Mouse (Mus musculus) G1E (cell line): Measurements from ENCODE around the gene Stx7. TPM values are rescaled to one million over a fixed set of nuclear protein-coding genes. Genes with fewer than 3 reads are reported as not detected.

Experiments
- ATAC-seq: 2 replicates; pipeline ENCODE4 v1.8.0; 2016; ENCODE audit warnings: mild to moderate bottlenecking; ENCODE audit not compliant: insufficient number of reproducible peaks, poor library complexity, low FRiP score, severe bottlenecking; ENCODE audit errors: extremely low read depth
- DNase-seq: peaks from one replicate; pipeline ENCODE4 v3.0.0; 2012; ENCODE audit warnings: low spot score
- H3K27me3 ChIP-seq: 2 replicates; pipeline ENCODE4 v1.6.1; 2012; ENCODE audit warnings: mild to moderate bottlenecking, low read length, inconsistent platforms; ENCODE audit not compliant: insufficient read depth
- H3K36me3 ChIP-seq: replicated peaks from 2 replicates; pipeline ENCODE3; 2012; ENCODE audit warnings: mild to moderate bottlenecking, inconsistent platforms
- H3K4me1 ChIP-seq: 2 replicates; pipeline ENCODE4 v1.6.1; 2012; ENCODE audit warnings: low read depth, low read length, inconsistent platforms, mixed read lengths; ENCODE audit not compliant: insufficient read depth
- H3K4me3 ChIP-seq: 2 replicates; pipeline ENCODE4 v1.5.1; 2012; ENCODE audit warnings: low read depth, mild to moderate bottlenecking, inconsistent platforms, low read length, moderate library complexity, mixed read lengths
- H3K9me3 ChIP-seq: replicated peaks from 2 replicates; pipeline ENCODE4 v1.6.1; 2012; ENCODE audit warnings: inconsistent platforms
- CTCF ChIP-seq: IDR thresholded peaks from 2 replicates; pipeline ENCODE4 v1.5.1; 2012; ENCODE audit warnings: low read depth, low read length, inconsistent platforms, mixed read lengths
- GATA1 ChIP-seq: IDR thresholded peaks from 2 replicates; pipeline ENCODE4 v1.6.1; 2012; ENCODE audit warnings: borderline replicate concordance, low read length, inconsistent platforms, mixed read lengths
- GATA2 ChIP-seq: IDR thresholded peaks from 2 replicates; pipeline ENCODE4 v1.6.1; 2012; ENCODE audit warnings: low read depth, low read length, inconsistent platforms, borderline replicate concordance
- POLR2AphosphoS5 ChIP-seq: IDR thresholded peaks from 2 replicates; pipeline ENCODE4 v1.6.1; 2012; ENCODE audit warnings: low read depth, low read length, inconsistent platforms; ENCODE audit not compliant: insufficient replicate concordance
- TAL1 ChIP-seq: conservative IDR thresholded peaks from 2 replicates; pipeline ENCODE4 v1.6.1; 2012; ENCODE audit warnings: low read depth, low read length, inconsistent platforms, mixed read lengths
- polyA plus RNA-seq: library from polyadenylated mRNA; stranded (reverse); fragments of >175 nt; gene quantifications from 2 replicates; pipeline ENCODE4 v1.2.3, GENCODE M21; 2012
- total RNA-seq, 2 experiments: library from RNA; stranded (forward) in 1 of 2; stranded (reverse) in 1 of 2; fragments of 200-1000 nt in 1 of 2; fragments of >200 nt in 1 of 2; fragmentation: Nextera tagmentation in 1 of 2; gene quantifications; 2 replicates each; pipeline ENCODE4 v1.2.3; 2014 to 2017

The Stx7 gene
- total and polyA plus RNA-seq, 3 experiments, result 39.2 to 61.8 (median 40.7) TPM

DNA sequence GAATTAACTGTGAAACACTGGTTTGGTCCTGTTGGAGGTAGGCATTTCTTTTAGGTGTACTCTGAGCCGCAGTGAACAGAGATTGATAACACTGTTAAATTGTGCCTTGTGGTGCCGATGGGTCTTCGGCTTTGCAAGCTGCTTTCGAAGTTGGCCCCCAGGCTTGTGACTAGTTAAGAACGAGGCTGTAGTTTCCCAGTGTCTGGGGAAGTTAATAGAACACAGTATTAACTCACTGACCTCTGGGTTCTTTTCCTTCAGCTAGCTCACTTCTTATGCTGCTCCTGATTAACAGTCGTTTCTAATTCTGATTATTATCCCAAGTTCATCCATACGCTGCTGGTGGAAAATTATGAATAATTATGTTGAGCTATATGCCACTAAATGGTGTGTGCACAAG is 984 bp downstream of the Stx7 start:
- no peaks in the 10 kb centered on the region for H3K27me3 ChIP-seq
- H3K36me3 ChIP-seq, result peaks cover 23% of the 10 kb centered on the region
- H3K4me1 ChIP-seq, result peaks cover 21% of the 10 kb centered on the region
- ATAC-seq (no peak), DNase-seq (no peak)
- no peak overlapping the region for H3K4me3 ChIP-seq
- no peaks in the 10 kb centered on the region for H3K9me3 ChIP-seq
- TF ChIP-seq CTCF, result no peak

DNA sequence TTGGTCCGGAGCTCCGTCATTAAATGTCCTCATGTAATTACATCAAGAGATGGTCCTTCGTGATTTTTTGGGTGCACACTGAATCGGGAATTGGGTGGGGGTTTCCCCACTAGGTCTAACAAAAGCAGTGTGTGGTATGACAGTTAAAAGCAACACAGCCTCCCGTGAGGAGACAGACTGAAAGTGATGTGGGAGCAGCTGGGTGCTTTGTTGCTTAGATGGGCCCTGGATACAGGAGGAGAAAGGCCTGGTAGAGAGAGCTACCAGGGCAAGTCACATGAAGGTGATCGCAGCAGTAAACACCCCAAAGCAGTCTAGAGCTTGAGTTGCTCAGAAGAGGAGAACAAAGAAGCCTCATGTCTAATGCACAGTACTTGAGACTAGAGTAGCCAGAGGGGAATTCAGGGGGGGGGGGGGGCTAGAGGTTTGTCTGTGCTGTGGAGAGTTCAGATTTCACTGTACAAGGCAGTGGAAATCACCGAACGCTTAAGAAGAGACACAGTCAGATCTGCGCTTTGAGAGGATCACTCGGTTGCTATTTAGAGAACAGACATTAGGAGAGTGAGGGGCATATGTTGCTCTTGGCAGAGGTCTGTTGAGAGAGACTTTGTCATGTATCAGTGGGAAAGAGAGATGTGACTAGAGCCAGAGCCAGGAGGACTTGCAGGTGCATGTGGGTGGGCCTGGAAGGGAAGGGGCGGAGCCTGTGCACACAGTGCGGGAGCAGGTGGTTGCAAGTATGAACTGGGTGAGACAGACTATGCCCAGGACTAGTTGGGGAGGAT is 9.6 kb downstream of the Stx7 start:
- TF ChIP-seq POLR2AphosphoS5, result no peak
- TF ChIP-seq GATA1, result no peak
- no peak for TF ChIP-seq CTCF
- no peak for TF ChIP-seq TAL1
- no peak for TF ChIP-seq GATA2
- DNase-seq (no peak), ATAC-seq (no peak)
- Histone ChIP-seq H3K4me3 (no peak overlapping the region), H3K27me3 (no peaks in the 10 kb centered on the region), H3K4me1 (peaks cover 9% of the 10 kb centered on the region), H3K36me3 (peaks cover 58% of the 10 kb centered on the region), H3K9me3 (no peaks in the 10 kb centered on the region)

DNA sequence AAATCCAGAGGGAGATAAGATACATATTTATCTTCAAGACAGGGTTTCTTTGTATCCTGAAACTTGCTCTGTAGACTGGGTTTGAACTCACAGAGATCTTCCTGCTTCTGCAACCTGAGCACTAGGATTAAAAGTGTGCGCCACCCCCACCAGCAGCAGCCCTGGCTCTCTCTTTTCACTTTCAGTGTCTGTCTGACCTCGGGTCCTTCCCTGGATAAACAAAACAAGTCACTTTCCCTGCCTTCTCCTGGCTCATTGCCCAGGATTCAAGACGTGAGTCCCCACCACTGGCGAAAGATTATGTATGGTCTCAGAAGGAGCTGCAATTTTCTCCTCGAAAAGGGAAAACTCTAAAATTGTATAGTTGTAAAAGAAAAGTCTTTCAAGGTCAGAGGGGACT is 10.5 kb downstream of the Stx7 start:
- H3K27me3 ChIP-seq, result no peaks in the 10 kb centered on the region
- H3K36me3 ChIP-seq, result peaks cover 55% of the 10 kb centered on the region
- ATAC-seq (no peak), DNase-seq (no peak)
- H3K9me3 ChIP-seq, result no peaks in the 10 kb centered on the region
- no peak overlapping the region for H3K4me3 ChIP-seq
- peaks cover 6% of the 10 kb centered on the region for H3K4me1 ChIP-seq
- TF ChIP-seq CTCF, result no peak
- no peak for TF ChIP-seq GATA2
- TF ChIP-seq POLR2AphosphoS5, result no peak
- no peak for TF ChIP-seq TAL1
- no peak for TF ChIP-seq GATA1

DNA sequence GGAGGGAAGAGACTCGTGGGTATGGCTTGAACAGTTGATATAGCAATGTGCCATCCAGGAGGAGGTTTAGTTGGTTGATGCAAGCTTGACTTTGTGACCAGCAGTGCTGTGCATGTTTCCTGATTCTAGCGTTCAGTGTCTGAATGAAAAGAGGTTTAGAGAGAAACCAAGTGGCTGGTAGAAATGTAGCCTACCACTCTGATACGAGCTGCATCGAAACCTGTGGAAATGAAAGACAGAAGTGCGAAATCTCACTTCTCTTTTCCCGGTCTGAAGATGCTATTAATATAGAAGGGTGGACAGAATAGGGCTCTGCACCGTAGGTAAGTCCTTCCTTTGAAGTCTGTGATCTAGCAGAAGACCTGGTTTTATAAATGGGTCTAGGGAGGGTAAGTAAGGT is 11.2 kb downstream of the Stx7 start:
- Histone ChIP-seq H3K4me3 (no peak overlapping the region), H3K4me1 (peaks cover 8% of the 10 kb centered on the region), H3K9me3 (no peaks in the 10 kb centered on the region), H3K27me3 (no peaks in the 10 kb centered on the region), H3K36me3 (peaks cover 55% of the 10 kb centered on the region)
- DNase-seq (no peak), ATAC-seq (no peak)
- TF ChIP-seq TAL1, result no peak
- no peak for TF ChIP-seq CTCF
- no peak for TF ChIP-seq POLR2AphosphoS5
- no peak for TF ChIP-seq GATA1
- no peak for TF ChIP-seq GATA2

DNA sequence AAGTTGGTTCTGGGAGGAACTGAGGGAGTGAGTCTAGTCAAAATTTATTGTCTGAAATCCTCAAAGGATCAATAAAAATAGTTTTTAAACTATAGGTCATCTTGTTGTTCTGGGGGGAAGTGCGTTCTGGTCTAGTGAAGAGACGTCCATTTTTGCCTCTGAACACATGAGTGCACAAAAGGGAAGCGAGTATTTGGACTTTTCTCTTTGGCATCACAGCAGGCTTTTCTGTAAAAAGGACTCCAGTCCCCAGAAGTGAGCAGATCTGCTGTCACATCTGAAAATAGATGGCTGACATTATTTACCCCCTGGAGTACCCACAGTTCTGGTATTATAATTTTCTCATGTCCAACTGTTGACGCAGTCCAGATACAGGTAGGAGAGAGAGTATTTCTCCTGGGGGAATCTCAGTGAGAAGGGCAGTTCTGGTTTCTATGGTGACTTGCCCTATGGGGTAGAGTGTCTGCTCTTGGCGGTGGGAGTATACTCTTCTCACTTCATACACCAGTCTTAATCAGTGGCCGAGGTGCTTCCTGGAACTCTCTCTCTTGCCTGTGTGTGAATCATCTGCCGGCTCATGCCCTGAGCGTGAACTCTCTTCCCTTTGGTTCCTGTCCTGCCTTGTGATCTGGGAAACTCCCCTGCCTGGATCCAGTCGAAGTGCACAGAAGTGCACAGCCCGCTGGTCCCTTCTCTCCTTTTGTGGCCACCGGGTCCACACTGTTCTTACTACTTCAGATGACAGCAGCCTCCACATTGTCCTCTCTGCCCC is 15.2 kb downstream of the Stx7 start:
- ATAC-seq (no peak), DNase-seq (no peak)
- Histone ChIP-seq H3K36me3 (peaks cover 41% of the 10 kb centered on the region), H3K9me3 (no peaks in the 10 kb centered on the region), H3K4me1 (peaks cover 12% of the 10 kb centered on the region), H3K4me3 (no peak overlapping the region), H3K27me3 (no peaks in the 10 kb centered on the region)
- TF ChIP-seq TAL1 (no peak), POLR2AphosphoS5 (no peak), GATA1 (no peak), CTCF (no peak), GATA2 (no peak)

DNA sequence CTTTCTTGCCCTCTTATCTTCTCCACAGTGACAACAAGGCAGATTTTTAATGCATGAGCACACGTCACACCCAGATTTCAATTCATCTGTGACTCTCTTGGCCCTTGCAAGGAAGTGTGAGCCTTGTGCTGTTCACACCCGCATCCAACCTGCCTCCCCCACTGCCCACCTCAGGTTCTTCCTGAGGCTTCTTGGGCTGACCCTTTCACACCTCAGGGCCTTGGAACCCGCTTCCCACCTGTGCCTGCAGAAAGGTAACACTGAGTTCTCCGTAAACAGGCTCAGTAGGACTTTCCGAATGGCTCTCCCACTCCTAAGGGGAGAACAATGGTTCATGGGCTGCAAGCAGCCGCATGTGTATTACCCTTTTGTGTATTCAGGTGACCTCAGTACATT is 15.8 kb downstream of the Stx7 start:
- H3K4me1 ChIP-seq, result peaks cover 12% of the 10 kb centered on the region

More for the DNA sequence above, 15.8 kb downstream of the Stx7 start:
- Histone ChIP-seq H3K4me3 (no peak overlapping the region), H3K9me3 (no peaks in the 10 kb centered on the region), H3K27me3 (no peaks in the 10 kb centered on the region), H3K36me3 (peaks cover 38% of the 10 kb centered on the region)
- TF ChIP-seq GATA2, result no peak
- TF ChIP-seq POLR2AphosphoS5, result no peak
- no peak for TF ChIP-seq TAL1
- no peak for TF ChIP-seq CTCF
- TF ChIP-seq GATA1, result no peak
- ATAC-seq (no peak), DNase-seq (no peak)
